Mouse (Mus musculus): ENCODE measurements around the gene Arl6.

- no peak for TF ChIP-seq CTCF (IDR thresholded peaks at IDR 0.05; ENCODE audit: low read depth, low read length)
- TF ChIP-seq POLR2A (IDR thresholded peaks at IDR 0.05; ENCODE audit: borderline replicate concordance, low read depth, low read length) = no peak
Observed at GRCm38 (mm10) chr16:59572685-59573084, 66.5 kb downstream of the Arl6 start.

All from bone marrow macrophage, adult 2 months (primary cell).